Mouse (Mus musculus) C2C12 (cell line): Measurements from ENCODE around the gene Mta2.

Experiments
- CTCF ChIP-seq: IDR thresholded peaks from one replicate; pipeline ENCODE4 v1.5.1; 2011; ENCODE audit not compliant: control insufficient read depth, insufficient read depth, insufficient read length
- MAX ChIP-seq: IDR thresholded peaks from one replicate; pipeline ENCODE4 v1.6.1; 2011; ENCODE audit warnings: mild to moderate bottlenecking, control low read depth
- USF1 ChIP-seq: IDR thresholded peaks from one replicate; pipeline ENCODE4 v1.6.1; 2011; ENCODE audit warnings: low read depth, mild to moderate bottlenecking, control low read depth, moderate library complexity

GRCm38 (mm10) chr19:8941515-8942217 is at the start of gene Mta2:
- no peak for TF ChIP-seq CTCF
- no peak for TF ChIP-seq USF1
- peak; percentile 72 for TF ChIP-seq MAX
